Mouse (Mus musculus) urinary bladder, adult 2 months (tissue): Measurements from ENCODE around the gene Csad. TPM values are rescaled to one million over a fixed set of nuclear protein-coding genes. Genes with fewer than 3 reads are reported as not detected.

ENCODE experiments used
- DNase-seq: peaks from one replicate; pipeline ENCODE4 v3.0.0; 2022; ENCODE audit warnings: low spot score
- polyA plus RNA-seq: library from polyadenylated mRNA; depleted of rRNA; stranded (reverse); fragments of >200 nt; gene quantifications from 2 replicates; pipeline ENCODE4 v1.2.3, GENCODE M21; 2012

Gene Csad
- polyA plus RNA-seq, 1 experiment, result 102 TPM

DNA sequence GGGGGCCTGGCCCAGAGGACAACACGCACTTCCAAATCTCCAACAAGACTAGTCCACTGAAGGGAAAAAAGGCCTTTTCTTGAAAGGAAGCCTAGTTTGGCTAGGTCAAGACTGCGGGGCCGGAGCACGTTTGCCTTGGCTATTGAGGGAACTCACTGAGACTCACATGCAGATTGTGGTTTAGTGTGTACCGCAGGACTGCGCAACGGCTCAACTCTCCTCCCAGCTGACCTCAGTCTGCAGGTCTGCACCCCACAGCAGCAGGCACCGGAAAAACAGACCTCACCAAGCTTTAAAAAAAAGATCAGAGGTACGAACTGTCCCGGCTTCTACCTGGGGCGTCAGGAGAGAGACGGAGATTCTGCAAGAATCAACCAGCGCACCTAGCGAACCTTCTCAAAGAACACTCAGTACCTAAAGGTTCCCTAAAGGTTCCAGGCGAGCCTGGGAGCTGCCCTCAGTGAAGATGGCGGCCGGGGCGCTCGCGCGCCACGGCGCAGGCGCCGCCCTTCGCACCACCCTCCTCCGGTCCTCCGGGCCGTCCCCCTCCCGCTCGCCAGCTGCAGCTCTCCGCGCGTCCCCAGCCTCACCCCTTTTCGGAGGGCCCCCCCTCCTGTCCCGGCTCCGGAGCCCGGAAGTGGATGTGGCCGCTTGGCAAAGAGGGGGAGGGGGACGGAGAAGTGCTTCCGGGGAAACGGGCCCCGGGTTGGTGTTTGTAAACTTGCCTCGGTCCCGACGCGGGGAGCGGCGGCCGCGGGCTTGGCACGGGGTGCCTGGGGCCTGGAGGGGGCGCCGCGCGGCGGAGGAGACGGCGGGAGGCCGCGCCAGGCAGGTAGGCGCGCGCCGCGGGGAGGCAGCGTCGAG, 1.3 kb downstream of the Csad start, which contains the start of gene Zfp740:
Gene Zfp740 (plus strand): TSS at position 279 of the 864 bp plus-strand sequence.
- DNase-seq, result peak; percentile 86

DNA sequence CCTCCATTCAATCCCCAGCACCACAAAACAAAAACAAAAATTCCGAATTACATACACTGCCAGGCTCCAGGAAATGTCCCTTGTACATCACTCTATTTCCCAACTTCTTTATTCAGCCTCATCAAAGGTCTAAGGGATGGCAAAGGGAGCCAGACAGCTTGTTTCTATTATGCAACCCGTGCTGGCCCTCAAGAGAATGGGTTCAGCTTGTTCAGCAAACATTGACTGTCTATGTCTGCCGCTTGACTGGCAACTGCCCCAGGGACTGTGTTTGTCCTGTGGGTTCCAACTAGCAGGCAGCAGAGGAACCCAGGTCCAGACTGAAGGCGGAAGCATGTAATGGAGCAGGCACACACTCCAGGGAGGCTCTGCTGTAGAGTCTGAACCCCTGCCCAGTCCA, 5.7 kb downstream of the Csad start:
- no peak for DNase-seq

DNA sequence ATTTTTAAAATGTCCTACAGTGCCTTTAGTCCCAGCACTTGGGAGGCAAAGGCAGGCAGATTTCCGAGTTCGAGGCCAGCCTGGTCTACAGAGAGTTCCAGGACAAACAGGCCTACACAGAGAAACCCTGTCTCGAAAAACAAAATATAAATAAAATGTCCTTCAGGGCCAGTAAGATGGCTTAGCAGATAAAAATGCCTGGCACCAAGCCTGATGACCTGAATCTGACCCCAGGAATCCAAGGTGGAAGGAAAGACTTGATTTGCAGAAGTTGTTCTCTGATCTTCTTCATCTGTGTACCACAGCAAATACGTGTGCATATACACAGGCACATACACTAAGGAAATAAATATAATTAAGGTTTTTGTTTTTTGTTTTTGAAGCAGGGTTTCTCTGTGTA, 9.2 kb downstream of the Csad start:
- DNase-seq, result no peak

DNA sequence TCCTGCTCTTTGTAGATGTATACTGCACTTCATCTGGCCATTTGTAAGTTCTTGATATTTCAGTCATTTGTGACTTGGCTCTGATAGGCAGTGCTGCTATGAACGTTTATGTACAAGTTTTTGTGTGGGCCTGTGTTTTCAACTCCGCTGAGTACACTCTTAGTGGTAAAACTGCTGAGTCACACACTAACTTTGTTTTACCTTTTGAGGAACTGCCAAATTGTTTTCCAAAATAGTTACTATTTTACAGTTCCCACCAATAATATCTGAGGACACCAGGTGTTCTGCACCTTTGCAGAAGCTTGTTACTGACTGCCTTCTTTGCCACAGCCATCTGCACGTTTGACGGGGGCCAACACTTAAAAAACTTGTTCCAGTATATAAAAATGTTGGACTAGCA, 10.1 kb downstream of the Csad start:
- no peak for DNase-seq

DNA sequence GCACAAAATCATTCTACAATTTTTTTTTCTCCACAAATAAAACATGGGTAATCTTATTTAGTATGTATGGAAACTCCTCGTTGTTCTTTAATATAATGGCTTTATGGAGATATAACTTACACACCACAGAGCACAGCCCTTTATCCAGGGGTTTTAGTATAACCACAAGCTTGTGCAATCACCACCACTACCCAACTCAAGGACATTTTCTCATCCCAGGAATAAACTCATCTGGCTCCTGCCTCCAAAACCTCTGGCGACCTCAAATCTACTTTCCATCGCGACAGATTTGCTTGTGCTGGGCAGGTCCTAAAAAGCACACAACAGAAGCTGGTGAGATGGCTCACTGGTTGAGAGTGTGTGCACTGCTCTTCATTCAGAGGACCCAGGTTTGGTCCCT, 10.9 kb downstream of the Csad start:
- no peak for DNase-seq

DNA sequence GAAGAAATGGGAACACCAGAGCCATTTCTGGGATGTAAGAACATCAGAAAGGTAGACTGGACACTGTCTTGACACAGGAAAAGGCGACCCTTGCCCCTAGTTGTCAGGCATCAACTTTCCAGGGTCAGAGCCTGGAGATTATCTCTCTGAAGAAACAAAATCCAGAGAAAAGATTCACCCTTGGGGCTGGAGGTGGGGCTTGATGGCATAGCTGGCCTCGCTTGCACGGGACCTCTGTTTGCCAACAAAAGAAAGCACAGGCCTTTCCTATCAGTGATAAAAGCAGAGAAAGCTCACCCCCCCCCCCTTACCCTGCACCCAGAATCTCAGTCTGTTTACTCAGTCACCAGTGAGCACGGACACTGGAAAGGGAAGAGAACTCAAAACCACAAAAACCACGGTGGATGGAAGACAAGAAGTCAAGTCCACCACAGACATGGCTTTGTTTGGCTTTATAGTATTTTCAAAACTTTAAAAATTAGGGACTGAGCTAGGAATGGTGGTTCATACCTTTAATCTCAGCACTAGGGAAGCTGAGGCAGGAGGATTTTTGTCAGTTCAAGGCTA, 11.6 kb downstream of the Csad start:
- DNase-seq, result no peak

DNA sequence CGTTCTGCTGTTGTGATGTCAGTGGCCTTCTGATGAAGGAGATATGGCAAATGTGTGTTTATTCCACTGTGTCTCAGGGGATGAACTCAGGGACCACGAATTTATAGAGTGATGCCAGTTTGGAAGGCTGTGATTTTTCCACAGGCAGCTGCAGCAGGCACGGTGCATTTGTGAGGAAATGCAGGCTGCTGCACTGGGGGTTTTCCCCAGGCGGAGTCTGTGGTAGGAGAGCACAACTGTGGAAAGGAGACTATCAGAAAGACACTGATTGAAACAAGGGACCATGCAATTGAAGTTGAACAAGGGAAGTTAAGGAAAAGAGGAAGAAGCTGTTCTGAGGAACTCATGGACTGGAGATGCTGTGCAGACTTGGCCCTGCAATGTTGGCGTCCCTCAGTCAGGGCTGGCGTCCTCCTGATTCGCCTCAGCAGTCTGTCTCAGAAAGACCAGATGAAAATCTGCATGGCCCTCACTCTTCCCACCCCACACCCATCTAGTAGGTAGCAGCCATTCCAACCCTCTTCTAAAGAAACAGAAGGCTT, 12.2 kb downstream of the Csad start:
- no peak for DNase-seq

DNA sequence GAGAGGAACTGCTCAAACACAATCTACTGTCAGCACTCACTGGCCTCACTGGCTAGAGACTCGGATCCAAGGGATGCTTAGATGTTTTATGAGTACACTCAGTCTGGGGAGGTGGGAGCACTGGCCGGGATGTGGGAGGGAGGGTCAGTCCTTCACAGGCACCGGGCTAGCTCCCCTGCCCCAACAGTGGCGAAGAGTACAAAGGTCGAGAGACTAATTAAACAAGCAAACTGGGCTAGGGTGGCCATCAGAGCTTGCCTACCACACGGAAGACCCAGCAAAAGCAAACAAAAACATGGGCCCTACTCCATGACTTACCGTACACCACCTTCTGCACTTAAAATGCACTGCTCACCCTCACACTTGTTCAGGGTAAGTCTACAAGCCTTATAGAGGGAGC, 12.8 kb downstream of the Csad start:
- DNase-seq, result no peak

DNA sequence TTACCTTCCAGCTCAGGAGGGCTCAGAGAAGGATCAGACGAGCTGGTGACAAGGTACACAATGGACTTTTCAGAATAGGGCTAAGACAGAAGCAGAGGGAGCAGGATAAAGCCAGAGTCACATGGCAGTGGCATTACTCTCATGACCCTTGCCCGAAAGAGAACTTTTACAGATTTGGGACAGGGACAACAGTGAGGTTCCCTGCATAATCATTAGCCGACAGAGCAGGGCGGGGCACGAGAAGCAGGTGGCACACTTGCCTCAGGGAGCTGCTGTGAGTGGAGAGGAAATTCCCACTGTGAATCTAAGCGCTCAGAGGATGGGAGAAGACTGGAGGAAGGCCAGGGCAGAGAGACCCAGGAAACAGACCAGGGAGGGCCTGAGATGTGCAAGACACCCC, 15.6 kb downstream of the Csad start:
- no peak for DNase-seq

DNA sequence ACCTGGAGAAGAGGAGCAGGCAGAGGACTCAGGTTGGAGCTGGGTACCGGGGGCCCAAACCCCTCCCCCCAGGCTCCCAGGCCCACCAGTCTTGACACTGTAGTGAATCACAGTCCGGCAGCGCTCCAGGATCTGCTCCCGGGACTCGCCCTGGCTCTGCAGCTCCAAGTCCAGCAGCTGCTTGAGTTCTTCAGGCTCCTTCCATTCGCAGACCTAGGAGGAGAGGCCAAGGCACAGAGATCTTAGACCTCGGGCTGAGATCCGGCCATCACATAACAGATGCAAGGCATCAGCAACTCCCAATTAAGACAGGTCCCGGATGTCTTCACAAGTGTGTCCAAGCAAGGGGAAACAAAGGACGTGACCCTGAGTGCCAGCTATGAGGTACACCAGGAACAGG, 16.4 kb downstream of the Csad start:
- no peak for DNase-seq

DNA sequence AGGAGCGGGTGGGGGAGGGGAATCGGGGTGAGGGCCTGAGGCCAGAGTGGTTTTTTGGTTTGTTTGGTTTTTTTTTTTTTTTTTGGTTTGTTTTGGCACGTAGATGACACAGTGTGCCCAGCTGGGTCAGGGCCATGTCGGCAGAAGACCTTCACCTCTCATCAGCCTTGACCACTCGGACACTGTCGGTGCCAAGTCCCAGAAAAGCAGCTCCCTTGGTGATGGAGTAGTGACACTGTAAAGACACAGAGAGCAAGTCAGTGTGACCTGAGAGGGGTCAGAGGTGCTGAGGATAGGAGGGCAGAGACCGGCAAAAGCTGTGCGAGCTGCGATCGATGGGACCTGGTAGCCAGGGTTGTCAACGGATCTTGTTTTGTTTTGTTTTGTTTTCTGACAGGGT, 18.3 kb downstream of the Csad start:
- no peak for DNase-seq

DNA sequence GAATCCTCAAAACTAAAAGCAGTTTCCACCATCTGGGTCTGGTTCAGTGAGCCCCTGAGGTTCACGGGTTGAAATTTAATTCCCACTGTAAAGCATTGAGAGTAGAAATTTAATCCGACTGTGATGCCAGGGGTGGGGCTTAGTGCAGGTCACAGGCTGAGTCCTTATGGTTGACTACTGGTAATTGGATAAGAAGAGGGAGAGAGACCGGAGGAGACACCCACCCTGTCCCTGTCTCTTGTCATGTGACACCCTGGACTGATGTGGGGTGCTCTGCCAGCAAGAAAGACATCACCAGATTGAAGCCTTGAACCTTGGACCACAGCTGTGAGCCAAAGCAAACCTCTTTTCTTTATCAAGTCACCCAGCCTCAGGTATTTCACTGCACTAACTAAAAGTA, 21.4 kb downstream of the Csad start:
- no peak for DNase-seq

DNA sequence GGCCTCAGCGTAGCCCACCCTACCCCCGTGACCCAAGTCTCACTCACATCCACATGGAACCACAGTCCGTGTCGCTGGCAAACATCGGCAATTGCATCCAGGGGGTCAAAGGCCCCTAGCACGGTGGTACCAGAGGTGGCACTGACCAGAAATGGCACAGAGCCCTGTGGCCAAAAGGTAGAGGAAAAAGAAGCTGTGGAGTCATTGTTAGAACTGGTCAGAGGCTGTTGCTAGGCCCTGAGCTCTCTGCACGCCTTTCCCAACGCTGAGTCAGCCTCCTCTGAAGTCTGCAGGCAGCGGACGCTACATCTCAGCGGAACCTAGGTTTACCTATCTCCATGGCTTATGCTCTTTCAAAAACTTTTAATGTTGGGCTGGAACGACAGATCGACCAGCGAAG, 24.6 kb downstream of the Csad start:
- DNase-seq, result no peak

DNA sequence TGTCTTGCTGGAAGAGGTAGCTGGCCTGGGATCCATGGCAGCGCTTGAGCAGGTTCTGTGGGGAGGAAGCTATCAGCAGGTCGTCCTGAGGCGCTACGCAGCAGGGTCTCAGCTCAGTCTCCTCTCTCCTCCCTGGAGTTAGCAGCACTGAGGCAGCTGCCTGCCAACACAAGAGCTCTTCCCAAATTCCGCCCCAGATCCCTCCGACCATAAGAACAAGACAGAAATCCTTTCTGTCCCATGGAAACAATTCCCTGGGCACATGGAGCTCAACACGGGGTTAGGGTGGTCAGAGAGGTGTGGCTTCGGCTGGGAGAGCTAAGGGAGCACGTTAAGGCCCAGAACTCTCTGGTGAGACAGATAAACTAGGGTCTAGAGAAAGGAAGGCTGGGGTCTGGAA, 25.4 kb downstream of the Csad start:
- DNase-seq, result no peak

DNA sequence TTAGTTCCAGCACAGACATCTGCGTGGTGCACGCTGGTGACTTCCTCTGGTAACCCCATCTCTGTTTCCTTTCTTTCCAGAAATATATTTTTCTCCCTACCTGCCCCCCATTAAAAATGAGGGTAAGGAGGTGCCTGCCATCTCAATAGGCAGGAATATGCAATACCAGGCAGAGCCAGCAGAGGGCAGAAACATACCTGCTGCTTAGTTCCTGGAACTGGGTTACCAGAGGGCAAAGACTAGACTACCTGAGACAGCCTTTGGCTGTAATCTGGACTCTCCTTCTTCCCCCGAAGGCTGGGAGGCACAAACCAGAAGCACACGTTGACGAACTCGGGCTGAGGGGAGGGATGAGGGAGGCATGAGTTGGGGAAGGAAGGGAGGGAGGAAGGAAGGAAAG, 26.2 kb downstream of the Csad start:
- DNase-seq, result peak; percentile 66

DNA sequence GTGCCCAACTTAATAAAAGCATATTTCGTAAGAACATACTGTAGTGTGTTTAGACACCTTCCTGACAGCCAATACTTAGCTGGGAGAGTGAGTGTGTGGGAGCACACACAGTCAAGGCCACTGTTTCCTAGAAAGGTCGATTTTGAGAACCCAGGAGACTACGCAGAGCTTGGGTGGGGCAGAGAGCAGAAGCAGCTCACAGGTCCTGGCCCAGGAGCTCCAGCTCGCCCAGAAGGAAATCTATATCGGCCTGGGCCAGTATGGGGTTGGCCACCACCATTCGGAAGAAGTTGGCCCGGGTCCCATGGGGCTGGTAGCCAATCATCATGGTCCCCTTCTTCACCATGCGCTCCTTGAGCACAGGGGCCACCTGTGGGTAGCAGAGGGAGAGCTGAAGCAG, 27.1 kb downstream of the Csad start:
- no peak for DNase-seq

DNA sequence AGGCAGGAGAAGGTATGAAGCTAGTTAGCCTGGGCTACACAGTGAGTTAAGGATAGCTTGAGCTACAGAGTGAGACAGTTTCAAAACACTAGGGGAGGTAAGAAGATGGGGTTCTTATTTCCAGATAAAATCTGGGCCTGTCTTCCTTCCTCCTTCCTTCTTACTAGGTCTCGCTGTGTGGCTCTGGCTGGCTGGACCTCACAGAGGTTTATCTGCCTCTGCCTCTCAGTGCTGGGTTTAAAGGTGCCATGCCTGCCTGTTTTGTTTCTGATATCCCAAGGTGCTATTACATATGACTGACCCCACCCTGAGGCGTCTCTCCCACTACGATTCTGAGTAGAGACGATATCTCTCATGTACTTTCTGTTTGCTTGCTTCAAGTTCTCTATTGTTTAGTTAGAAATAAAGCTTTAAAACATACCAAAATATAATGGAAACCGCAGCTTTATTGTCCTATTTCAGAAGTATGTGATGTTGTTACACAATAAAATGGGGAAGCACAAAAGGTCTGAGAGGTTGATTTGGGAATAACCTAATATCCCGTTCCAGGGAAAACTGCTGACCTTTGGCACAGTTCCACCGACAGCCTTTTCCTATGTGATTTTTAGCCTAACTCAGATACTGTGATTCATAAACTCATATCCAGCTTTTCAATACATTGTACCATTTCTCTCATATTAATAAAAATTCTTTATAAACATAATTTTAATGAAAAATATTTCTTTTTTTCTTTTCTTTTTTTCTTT, 27.8 kb downstream of the Csad start:
- no peak for DNase-seq

DNA sequence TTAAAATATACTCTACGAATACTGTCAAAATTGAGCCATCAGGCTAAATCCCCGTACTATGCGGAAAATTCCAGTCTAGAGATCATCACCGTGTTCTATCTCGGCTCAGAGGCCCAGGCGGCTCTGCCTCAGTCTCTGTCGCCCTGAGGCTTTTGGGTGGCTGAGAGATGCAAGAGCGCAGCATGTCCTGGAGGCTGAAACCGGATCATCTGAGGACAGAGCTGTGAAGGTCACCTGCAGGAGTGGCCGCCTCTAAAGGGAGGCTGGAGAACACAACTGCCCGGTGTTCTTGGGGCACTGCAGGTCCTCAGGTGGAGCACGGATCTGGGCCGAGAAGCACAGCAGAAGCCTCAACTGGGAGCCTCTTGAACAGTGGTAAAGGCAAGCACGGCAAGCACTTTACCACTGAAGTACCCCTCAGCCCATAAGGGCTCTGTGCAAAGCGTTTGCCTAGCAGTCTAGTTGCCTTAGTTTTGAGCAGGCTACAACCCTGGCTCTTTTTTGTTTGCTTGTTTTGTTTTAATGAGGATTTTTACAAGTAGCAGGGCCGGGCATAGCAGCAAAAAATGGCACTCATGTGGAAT, 28.7 kb downstream of the Csad start:
- DNase-seq, result no peak

DNA sequence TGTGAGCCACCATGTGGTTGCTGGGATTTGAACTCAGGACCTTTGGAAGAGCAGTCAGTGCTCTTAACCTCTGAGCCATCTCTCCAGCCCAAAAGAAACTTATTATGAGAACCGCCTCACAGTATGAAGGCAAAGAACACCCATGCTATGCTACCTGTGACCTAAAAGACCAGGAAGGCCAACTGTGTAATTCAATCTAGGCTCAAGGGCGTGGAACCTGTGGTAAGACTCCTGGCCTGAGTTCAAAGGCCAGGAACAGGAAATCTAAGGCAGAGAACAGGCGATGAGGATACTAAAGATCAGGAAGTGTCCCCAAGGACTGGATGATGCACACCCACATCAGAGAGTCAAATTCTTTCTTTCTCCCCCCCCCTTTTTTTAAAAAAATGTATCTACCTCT, 30.9 kb downstream of the Csad start:
- no peak for DNase-seq

DNA sequence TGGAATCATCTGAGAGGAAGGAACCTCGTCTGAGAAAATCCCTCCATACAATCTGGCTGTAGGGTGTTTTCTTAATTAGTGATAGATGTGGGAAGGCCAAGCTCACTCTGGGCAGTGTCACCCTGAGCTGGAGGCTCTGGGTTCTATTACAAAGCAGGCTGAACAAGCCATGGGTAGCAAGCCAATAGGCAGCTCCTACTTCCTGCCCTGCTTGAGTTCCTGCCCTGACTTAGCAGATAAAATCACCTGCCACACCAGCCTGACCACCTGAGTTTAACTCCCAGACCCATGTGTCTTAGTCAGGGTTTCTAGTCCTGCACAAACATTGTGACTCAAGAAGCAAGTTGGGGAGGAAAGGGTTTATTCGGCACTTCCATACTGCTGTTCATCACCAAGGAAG, 35.5 kb downstream of the Csad start:
- no peak for DNase-seq

DNA sequence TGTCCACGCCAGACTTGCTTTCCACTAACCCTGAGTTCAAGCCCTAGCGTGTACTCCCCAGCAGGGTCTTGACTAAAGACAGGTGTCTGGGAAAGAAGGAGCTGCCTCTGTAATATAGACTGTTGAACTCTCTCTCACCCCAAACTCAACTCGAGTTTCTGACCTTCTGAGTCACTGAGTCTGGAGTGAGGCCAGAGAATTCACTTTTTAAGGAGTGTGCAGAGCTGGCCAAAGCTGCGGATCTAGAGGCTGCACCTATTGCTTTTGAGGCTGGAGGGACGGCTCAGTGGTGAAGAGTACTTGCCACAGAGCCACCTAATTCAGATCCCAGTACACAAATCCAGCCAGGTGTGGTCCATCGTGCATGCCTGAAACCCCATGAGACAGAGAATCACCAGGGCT, 36.9 kb downstream of the Csad start:
- no peak for DNase-seq

DNA sequence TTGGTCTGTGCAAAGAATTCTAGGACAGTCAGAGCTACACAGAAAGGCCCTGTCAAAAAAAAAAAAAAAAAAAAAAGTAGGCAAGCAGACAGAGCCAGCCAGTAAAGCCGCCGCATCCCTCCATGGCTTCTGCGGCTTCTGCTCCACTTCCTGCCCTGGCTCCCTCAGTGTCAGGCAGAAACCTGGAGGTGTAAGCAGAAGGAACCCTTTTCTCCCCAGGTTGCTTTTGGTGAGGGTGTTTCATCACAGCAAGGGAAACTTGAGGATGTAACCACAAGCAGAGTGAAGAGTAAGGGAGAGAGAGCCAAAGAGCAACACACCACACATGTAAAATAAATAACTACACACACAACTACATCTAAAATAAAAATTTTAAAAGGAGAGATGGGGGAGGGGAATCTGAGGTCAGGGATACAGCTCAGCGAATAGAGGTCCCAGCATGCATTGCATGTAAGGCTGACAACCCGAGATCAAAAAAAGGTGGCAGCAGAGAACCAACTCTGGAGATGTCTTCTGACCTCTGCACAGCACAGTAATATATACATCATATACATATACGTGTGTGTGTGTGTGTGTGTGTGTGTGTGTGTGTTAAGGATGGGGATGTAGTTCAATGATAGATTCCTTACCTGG, 38.9 kb downstream of the Csad start:
- DNase-seq, result no peak
